In genomic region chr11:118890992-118891398, GRCm38 (mm10) we compare ENCODE assay signal across 20 mouse cellular contexts. TPM values are rescaled to one million over a fixed set of nuclear protein-coding genes. Genes with fewer than 3 reads are reported as not detected.
DNase-seq lines count a peak whose midpoint lies in the region; ATAC-seq and TF ChIP-seq lines count a peak whose summit lies in the region.
"Had no signal": no experiment of that assay in that cellular context is flagged by ENCODE, and none has a peak within 500 bp of the region (broad histone marks: within the 10 kb centered on the region; RNA-seq: fewer than 3 reads in every experiment).

No protein-coding gene starts in this region.

- no peaks in the 10 kb centered on the region for H3K9me3 ChIP-seq in forebrain, embryonic 13.5 days (replicated peaks)
- no peaks in the 10 kb centered on the region for H3K9me3 ChIP-seq in forebrain, embryonic 12.5 days
- no peaks in the 10 kb centered on the region for H3K9me3 ChIP-seq in forebrain, embryonic 16.5 days (ENCODE audit: control insufficient read depth, low read length)
- no peaks in the 10 kb centered on the region for H3K9me3 ChIP-seq in hindbrain, postnatal 0 days (ENCODE audit: low read length)
- no peaks in the 10 kb centered on the region for H3K9me3 ChIP-seq in neural tube, embryonic 12.5 days
- H3K9me3 ChIP-seq in heart, embryonic 10.5 days, result no peaks in the 10 kb centered on the region
- H3K9me3 ChIP-seq: liver, embryonic 13.5 days; stomach, embryonic 15.5 days had no signal

- ATAC-seq in forebrain, embryonic 13.5 days, result peak; percentile 43; the same call in 1 of the 2 replicates
- ATAC-seq in forebrain, embryonic 12.5 days (ENCODE audit: low FRiP score), result no peak
- no peak for ATAC-seq in forebrain, embryonic 16.5 days
- peak; percentile 53 for ATAC-seq in hindbrain, postnatal 0 days
- no peak for ATAC-seq in neural tube, embryonic 12.5 days (ENCODE audit: low FRiP score, low read depth)
- ATAC-seq: intestine, embryonic 16.5 days; Patski had no signal

- H3K36me3 ChIP-seq in forebrain, embryonic 13.5 days (ENCODE audit: poor library complexity, severe bottlenecking), result no peaks in the 10 kb centered on the region
- no peaks in the 10 kb centered on the region for H3K36me3 ChIP-seq in forebrain, embryonic 12.5 days (replicated peaks)
- no peaks in the 10 kb centered on the region for H3K36me3 ChIP-seq in forebrain, embryonic 16.5 days (ENCODE audit: control insufficient read depth, insufficient read depth)
- no peaks in the 10 kb centered on the region for H3K36me3 ChIP-seq in hindbrain, postnatal 0 days (ENCODE audit: insufficient read depth, low read length)
- no peaks in the 10 kb centered on the region for H3K36me3 ChIP-seq in neural tube, embryonic 12.5 days
- H3K36me3 ChIP-seq in heart, embryonic 10.5 days, result no peaks in the 10 kb centered on the region
- H3K36me3 ChIP-seq: liver, embryonic 13.5 days; stomach, embryonic 15.5 days had no signal

- DNase-seq in hindbrain, postnatal 0 days (ENCODE audit: low spot score), result peak; percentile 59
- no peak for DNase-seq in heart, embryonic 10.5 days (ENCODE audit: low spot score)
- no peak for DNase-seq in left cerebral cortex, postnatal 25 days (ENCODE audit: low spot score in 2 of 2)
- DNase-seq in gastrocnemius, postnatal 25 days, result no peak
- DNase-seq: B cell, adult 2 months; heart, adult 2 months; kidney, postnatal 10 days; layer of hippocampus, adult 9-11 months; liver, embryonic 13.5 days; right cerebral cortex, adult 18-20 months; spleen, adult 18-20 months had no signal

- H3K27ac ChIP-seq in forebrain, embryonic 13.5 days, result 0 out of 2 replicates have a peak overlapping the region, but pooled peaks have one; percentile 10
- H3K27ac ChIP-seq in forebrain, embryonic 12.5 days, result no peak overlapping the region
- H3K27ac ChIP-seq in forebrain, embryonic 16.5 days (ENCODE audit: low read length), result peak overlapping the region; percentile 37
- H3K27ac ChIP-seq in hindbrain, postnatal 0 days, result peak overlapping the region; percentile 56
- H3K27ac ChIP-seq in neural tube, embryonic 12.5 days, result peak overlapping the region; percentile 62
- no peak overlapping the region for H3K27ac ChIP-seq in heart, embryonic 10.5 days
- H3K27ac ChIP-seq: heart, adult 2 months; liver, embryonic 13.5 days; stomach, embryonic 15.5 days had no signal

- no peak overlapping the region; the same call in 1 of the 2 replicates for H3K9ac ChIP-seq in forebrain, embryonic 13.5 days
- no peak overlapping the region for H3K9ac ChIP-seq in forebrain, embryonic 12.5 days
- H3K9ac ChIP-seq in forebrain, embryonic 16.5 days (replicated peaks; ENCODE audit: low read depth, low read length), result no peak overlapping the region
- H3K9ac ChIP-seq in hindbrain, postnatal 0 days (replicated peaks; ENCODE audit: low read length), result 0 out of 2 replicates have a peak overlapping the region, but pooled peaks have one; percentile 17
- H3K9ac ChIP-seq in neural tube, embryonic 12.5 days, result no peak overlapping the region
- H3K9ac ChIP-seq: liver, embryonic 13.5 days; stomach, embryonic 15.5 days had no signal

- peaks cover 26% of the 10 kb centered on the region for H3K4me1 ChIP-seq in forebrain, embryonic 13.5 days
- H3K4me1 ChIP-seq in forebrain, embryonic 12.5 days, result peaks cover 25% of the 10 kb centered on the region
- peaks cover 15% of the 10 kb centered on the region for H3K4me1 ChIP-seq in forebrain, embryonic 16.5 days (replicated peaks; ENCODE audit: control insufficient read depth, insufficient read depth, low read length)
- H3K4me1 ChIP-seq in hindbrain, postnatal 0 days (ENCODE audit: insufficient read depth, low read length), result peaks cover 12% of the 10 kb centered on the region; the same call in 1 of the 2 replicates
- H3K4me1 ChIP-seq in neural tube, embryonic 12.5 days, result peaks cover 22% of the 10 kb centered on the region
- H3K4me1 ChIP-seq in heart, embryonic 10.5 days, result no peaks in the 10 kb centered on the region
- H3K4me1 ChIP-seq: liver, embryonic 13.5 days; stomach, embryonic 15.5 days had no signal

- WGBS in forebrain, embryonic 13.5 days, result 45% methylated on average over 16 of the region's 16 CpGs
- WGBS in forebrain, embryonic 12.5 days, result 43% methylated on average over 16 of the region's 16 CpGs
- 34% methylated on average over 16 of the region's 16 CpGs for WGBS in forebrain, embryonic 16.5 days
- WGBS in hindbrain, postnatal 0 days, result 32% methylated on average over 16 of the region's 16 CpGs
- 47% methylated on average over 16 of the region's 16 CpGs for WGBS in neural tube, embryonic 12.5 days
- WGBS in heart, embryonic 10.5 days, result 78% methylated on average over 16 of the region's 16 CpGs

- no peak overlapping the region for H3K4me3 ChIP-seq in forebrain, embryonic 13.5 days
- H3K4me3 ChIP-seq in forebrain, embryonic 12.5 days (replicated peaks), result no peak overlapping the region
- H3K4me3 ChIP-seq in forebrain, embryonic 16.5 days (replicated peaks; ENCODE audit: low read length), result no peak overlapping the region
- H3K4me3 ChIP-seq in hindbrain, postnatal 0 days (ENCODE audit: low read length), result no peak overlapping the region
- H3K4me3 ChIP-seq in neural tube, embryonic 12.5 days, result no peak overlapping the region
- no peak overlapping the region for H3K4me3 ChIP-seq in heart, embryonic 10.5 days
- H3K4me3 ChIP-seq: erythroblast, embryonic 14.5 days; heart, adult 2 months; liver, embryonic 13.5 days; stomach, embryonic 15.5 days had no signal

- no peak for TF ChIP-seq CTCF in hindbrain, postnatal 0 days (IDR thresholded peaks at IDR 0.05; ENCODE audit: low read depth)

- no peaks in the 10 kb centered on the region for H3K27me3 ChIP-seq in forebrain, embryonic 13.5 days
- H3K27me3 ChIP-seq in forebrain, embryonic 12.5 days, result 0 out of 2 replicates have a peak, but pooled peaks cover 3% of the 10 kb centered on the region
- no peaks in the 10 kb centered on the region for H3K27me3 ChIP-seq in forebrain, embryonic 16.5 days (replicated peaks; ENCODE audit: control insufficient read depth, insufficient read depth, low read length)
- no peaks in the 10 kb centered on the region for H3K27me3 ChIP-seq in hindbrain, postnatal 0 days (ENCODE audit: insufficient read depth, low read length)
- H3K27me3 ChIP-seq in neural tube, embryonic 12.5 days (replicated peaks), result no peaks in the 10 kb centered on the region
- H3K27me3 ChIP-seq in heart, embryonic 10.5 days (ENCODE audit: insufficient read depth, poor library complexity, severe bottlenecking), result peaks cover 50% of the 10 kb centered on the region
- H3K27me3 ChIP-seq: liver, embryonic 13.5 days; stomach, embryonic 15.5 days had no signal

- H3K4me2 ChIP-seq in forebrain, embryonic 13.5 days, result no peak overlapping the region
- no peak overlapping the region for H3K4me2 ChIP-seq in forebrain, embryonic 12.5 days
- H3K4me2 ChIP-seq in forebrain, embryonic 16.5 days (ENCODE audit: low read length), result no peak overlapping the region
- no peak overlapping the region for H3K4me2 ChIP-seq in hindbrain, postnatal 0 days (ENCODE audit: low read depth, low read length)
- H3K4me2 ChIP-seq in neural tube, embryonic 12.5 days (replicated peaks), result no peak overlapping the region
- H3K4me2 ChIP-seq: liver, embryonic 13.5 days; stomach, embryonic 15.5 days had no signal

- intact Hi-C loops in left cerebral cortex, postnatal 25 days (cut with DNase I), result no loop called here

RNA-seq across cellular contexts. Expression of gene Rbfox3, which starts 20.4 kb away (rescaled TPM):
- polyA plus RNA-seq in forebrain, embryonic 13.5 days (2015; fragmentation: Nextera tagmentation; extraction: Ambion mirVana), result 32.0 and 34.0 TPM in 2 replicates
- 17.0 and 19.6 TPM in 2 replicates for polyA plus RNA-seq in forebrain, embryonic 12.5 days (2016; fragmentation: Nextera tagmentation; extraction: Ambion mirVana)
- polyA plus RNA-seq in forebrain, embryonic 16.5 days (2015; fragmentation: Nextera tagmentation; extraction: Ambion mirVana), result 46.4 and 56.3 TPM in 2 replicates
- 50.0 and 52.6 TPM in 2 replicates for total RNA-seq in hindbrain, postnatal 0 days (2014; rRNA removed)
- 75.5 and 76.8 TPM in 2 replicates for polyA plus RNA-seq in hindbrain, postnatal 0 days (2015; fragmentation: Nextera tagmentation; extraction: Ambion mirVana)
- polyA plus RNA-seq in neural tube, embryonic 12.5 days (2016; fragmentation: Nextera tagmentation; extraction: Ambion mirVana), result 44.8 and 52.6 TPM in 2 replicates
- polyA plus RNA-seq in heart, embryonic 10.5 days (2016; fragmentation: Nextera tagmentation; extraction: Ambion mirVana), result 0.14 and 0.60 TPM in 2 replicates
- total RNA-seq in left cerebral cortex, postnatal 25 days (2021), result 100 to 1,000 TPM; 328 to 335 TPM
- total RNA-seq in gastrocnemius, postnatal 25 days (2021), result under 1 TPM; 0.16 to 0.28 TPM
- total RNA-seq: megakaryocyte progenitor cell, adult 5-6 weeks had no signal
- polyA plus RNA-seq: heart, adult 2 months; Patski had no signal

Comparison
In these comparisons a context has a peak if more than half of its experiments do, and no peak if none do; other contexts are left out.
1. ATAC-seq: peak in forebrain, embryonic 13.5 days (single experiment) and hindbrain, postnatal 0 days (single experiment); none in forebrain, embryonic 12.5 days (single experiment), forebrain, embryonic 16.5 days (single experiment) and neural tube, embryonic 12.5 days (single experiment).
2. H3K27ac ChIP-seq: peak in forebrain, embryonic 13.5 days (single experiment), forebrain, embryonic 16.5 days (single experiment), hindbrain, postnatal 0 days (single experiment) and neural tube, embryonic 12.5 days (single experiment); none in forebrain, embryonic 12.5 days (single experiment) and heart, embryonic 10.5 days (single experiment).
3. RNA of gene Rbfox3, which starts 20.4 kb away (polyA plus RNA-seq): 75.5 to 76.8 TPM in hindbrain, postnatal 0 days, 46.4 to 56.3 TPM in forebrain, embryonic 16.5 days, 44.8 to 52.6 TPM in neural tube, embryonic 12.5 days, 32.0 to 34.0 TPM in forebrain, embryonic 13.5 days and 17.0 to 19.6 TPM in forebrain, embryonic 12.5 days; 0.14 to 0.60 TPM in heart, embryonic 10.5 days; every median in the first group is over 10 times any median in the second.